Mouse (Mus musculus): ENCODE measurements around the gene Bend6. TPM values are rescaled to one million over a fixed set of nuclear protein-coding genes. Genes with fewer than 3 reads are reported as not detected.
A peak's percentile ranks its signal among the peaks of the same experiment; 100 is the strongest.

Gene Bend6
- total and polyA plus RNA-seq, 3 experiments, result 0.04 to 0.08 TPM; not detected in 1

- Histone ChIP-seq H3K27ac (ENCODE audit: control insufficient read depth, low read depth, low read length) (no peak overlapping the region), H3K9ac (ENCODE audit: control insufficient read depth, low read depth, low read length, poor library complexity, severe bottlenecking) (no peak overlapping the region), H3K4me3 (ENCODE audit: control insufficient read depth in 1 of 2, insufficient read depth in 1 of 2, low read depth in 2 of 2, low read length in 2 of 2) (no peak overlapping the region), H3K4me1 (ENCODE audit: control insufficient read depth in 1 of 2, insufficient read depth in 2 of 2, low read length in 2 of 2) (no peaks in the 10 kb centered on the region), H3K36me3 (ENCODE audit: control insufficient read depth in 1 of 2, insufficient read depth in 2 of 2, low read length in 2 of 2) (no peaks in the 10 kb centered on the region), H3K27me3 (ENCODE audit: control insufficient read depth in 1 of 2, insufficient read depth in 2 of 2, low read length in 2 of 2) (no peaks in the 10 kb centered on the region; a peak in 1 of 4 replicates), H3K79me2 (ENCODE audit: control insufficient read depth, insufficient read depth, low read length, poor library complexity) (no peaks in the 10 kb centered on the region), H3K9me3 (replicated peaks; ENCODE audit: insufficient read depth, low read length) (no peaks in the 10 kb centered on the region)
- TF ChIP-seq USF1 (IDR thresholded peaks at IDR 0.05; ENCODE audit: low read depth, low read length), result no peak
- TF ChIP-seq SIN3A (IDR thresholded peaks at IDR 0.05; ENCODE audit: low read length), result no peak
- TF ChIP-seq CHD2 (IDR thresholded peaks at IDR 0.05; ENCODE audit: low read length), result no peak
- TF ChIP-seq BHLHE40 (IDR thresholded peaks at IDR 0.05; ENCODE audit: borderline replicate concordance, low read depth, low read length), result no peak
- no peak for DNase-seq (ENCODE audit: low read depth, low spot score)
These were observed 34.1 kb downstream of the Bend6 start for GRCm38 (mm10) chr1:33873561-33873960.

GRCm38 (mm10) chr1:33869437-33869836, 38.2 kb downstream of the Bend6 start:
- no peak overlapping the region for H3K4me3 ChIP-seq (ENCODE audit: control insufficient read depth in 1 of 2, insufficient read depth in 1 of 2, low read depth in 2 of 2, low read length in 2 of 2)
- no peaks in the 10 kb centered on the region; a peak in 1 of 4 replicates for H3K27me3 ChIP-seq (ENCODE audit: control insufficient read depth in 1 of 2, insufficient read depth in 2 of 2, low read length in 2 of 2)
- H3K79me2 ChIP-seq (ENCODE audit: control insufficient read depth, insufficient read depth, low read length, poor library complexity), result no peaks in the 10 kb centered on the region
- TF ChIP-seq SIN3A (IDR thresholded peaks at IDR 0.05; ENCODE audit: low read length) (no peak), ZNF384 (IDR thresholded peaks at IDR 0.05; ENCODE audit: low read depth, low read length) (no peak), KAT2A (conservative IDR thresholded peaks at IDR 0.05; ENCODE audit: low read depth, low read length) (no peak), RAD21 (IDR thresholded peaks at IDR 0.05; ENCODE audit: low read depth, low read length) (no peak), USF2 (IDR thresholded peaks at IDR 0.05; ENCODE audit: borderline replicate concordance in 1 of 2, insufficient read depth in 1 of 2, low read depth in 1 of 2, low read length in 2 of 2) (no peak)
- no peaks in the 10 kb centered on the region for H3K36me3 ChIP-seq (ENCODE audit: control insufficient read depth in 1 of 2, insufficient read depth in 2 of 2, low read length in 2 of 2)
- no peaks in the 10 kb centered on the region for H3K4me1 ChIP-seq (ENCODE audit: control insufficient read depth in 1 of 2, insufficient read depth in 2 of 2, low read length in 2 of 2)
- no peak overlapping the region for H3K27ac ChIP-seq (ENCODE audit: control insufficient read depth, low read depth, low read length)
- H3K9me3 ChIP-seq (replicated peaks; ENCODE audit: insufficient read depth, low read length), result no peaks in the 10 kb centered on the region
- DNase-seq (ENCODE audit: low read depth, low spot score), result no peak
- no peak overlapping the region for H3K9ac ChIP-seq (ENCODE audit: control insufficient read depth, low read depth, low read length, poor library complexity, severe bottlenecking)

- Histone ChIP-seq H3K9ac (ENCODE audit: control insufficient read depth, low read depth, low read length, poor library complexity, severe bottlenecking) (no peak overlapping the region), H3K4me1 (ENCODE audit: control insufficient read depth in 1 of 2, insufficient read depth in 2 of 2, low read length in 2 of 2) (no peaks in the 10 kb centered on the region), H3K9me3 (replicated peaks; ENCODE audit: insufficient read depth, low read length) (no peaks in the 10 kb centered on the region), H3K4me3 (ENCODE audit: control insufficient read depth in 1 of 2, insufficient read depth in 1 of 2, low read depth in 2 of 2, low read length in 2 of 2) (no peak overlapping the region), H3K27ac (ENCODE audit: control insufficient read depth, low read depth, low read length) (no peak overlapping the region), H3K79me2 (ENCODE audit: control insufficient read depth, insufficient read depth, low read length, poor library complexity) (no peaks in the 10 kb centered on the region), H3K27me3 (ENCODE audit: control insufficient read depth in 1 of 2, insufficient read depth in 2 of 2, low read length in 2 of 2) (no peaks in the 10 kb centered on the region; a peak in 1 of 4 replicates), H3K36me3 (ENCODE audit: control insufficient read depth in 1 of 2, insufficient read depth in 2 of 2, low read length in 2 of 2) (no peaks in the 10 kb centered on the region)
- no peak for TF ChIP-seq MAFK (IDR thresholded peaks at IDR 0.05; ENCODE audit: borderline replicate concordance, low read depth, low read length)
- no peak for DNase-seq (ENCODE audit: low read depth, low spot score)
These were observed 38.6 kb downstream of the Bend6 start for GRCm38 (mm10) chr1:33869031-33869430.

- no peaks in the 10 kb centered on the region for H3K4me1 ChIP-seq (ENCODE audit: control insufficient read depth in 1 of 2, insufficient read depth in 2 of 2, low read length in 2 of 2)
- no peak for DNase-seq (ENCODE audit: low read depth, low spot score)
- H3K9ac ChIP-seq (ENCODE audit: control insufficient read depth, low read depth, low read length, poor library complexity, severe bottlenecking), result no peak overlapping the region
- TF ChIP-seq RAD21 (IDR thresholded peaks at IDR 0.05; ENCODE audit: low read depth, low read length) (peak; percentile 19), SMC3 (IDR thresholded peaks at IDR 0.05; ENCODE audit: low read depth, low read length) (peak; percentile 8; the same call in 1 of the 2 replicates), JUND (IDR thresholded peaks at IDR 0.05; ENCODE audit: low read depth, low read length) (no peak), CTCF (IDR thresholded peaks at IDR 0.05 in 2 of 3, conservative IDR thresholded peaks at IDR 0.05 in 1 of 3; ENCODE audit: control insufficient read depth in 1 of 3, insufficient read depth in 1 of 3, low read depth in 2 of 3, low read length in 3 of 3, poor library complexity in 1 of 3, severe bottlenecking in 1 of 3) (peak in 1 of 3 experiments; percentile 18; a peak in 1 of 6 replicates)
- no peaks in the 10 kb centered on the region for H3K9me3 ChIP-seq (replicated peaks; ENCODE audit: insufficient read depth, low read length)
- no peak overlapping the region for H3K27ac ChIP-seq (ENCODE audit: control insufficient read depth, low read depth, low read length)
- no peaks in the 10 kb centered on the region for H3K36me3 ChIP-seq (ENCODE audit: control insufficient read depth in 1 of 2, insufficient read depth in 2 of 2, low read length in 2 of 2)
- no peak overlapping the region for H3K4me3 ChIP-seq (ENCODE audit: control insufficient read depth in 1 of 2, insufficient read depth in 1 of 2, low read depth in 2 of 2, low read length in 2 of 2)
- no peaks in the 10 kb centered on the region for H3K79me2 ChIP-seq (ENCODE audit: control insufficient read depth, insufficient read depth, low read length, poor library complexity)
- H3K27me3 ChIP-seq (ENCODE audit: control insufficient read depth in 1 of 2, insufficient read depth in 2 of 2, low read length in 2 of 2), result no peaks in the 10 kb centered on the region
These were observed 60.8 kb downstream of the Bend6 start for GRCm38 (mm10) chr1:33846807-33847206.

All from MEL (cell line).